Mouse (Mus musculus) forebrain, embryonic 10.5 days (tissue): ENCODE measurements around the gene Zgpat. TPM values are rescaled to one million over a fixed set of nuclear protein-coding genes. Genes with fewer than 3 reads are reported as not detected.

Experiments used
- DNase-seq: peaks from one replicate; pipeline ENCODE4 v3.0.0-alpha.2; 2017; ENCODE audit warnings: low spot score; ENCODE audit errors: extremely low spot score
- H3K27ac ChIP-seq: fragments of 300-500 bp; sonication (generic); 2 replicates; pipeline ENCODE4 v1.5.1; 2016; ENCODE audit warnings: mild to moderate bottlenecking
- H3K27me3 ChIP-seq: fragments of 300-500 bp; sonication (generic); 2 replicates; pipeline ENCODE4 v1.6.1; 2016; ENCODE audit warnings: mild to moderate bottlenecking; ENCODE audit not compliant: poor library complexity, severe bottlenecking
- H3K36me3 ChIP-seq: fragments of 300-500 bp; sonication (generic); replicated peaks from 2 replicates; pipeline ENCODE4 v1.6.1; 2016; ENCODE audit warnings: mild to moderate bottlenecking, moderate library complexity
- H3K4me1 ChIP-seq: fragments of 300-500 bp; sonication (generic); 2 replicates; pipeline ENCODE4 v1.6.1; 2016
- H3K4me3 ChIP-seq: fragments of 300-500 bp; sonication (generic); 2 replicates; pipeline ENCODE4 v1.5.1; 2016; ENCODE audit warnings: mild to moderate bottlenecking, moderate library complexity
- H3K9me3 ChIP-seq: fragments of 300-500 bp; sonication (generic); 2 replicates; pipeline ENCODE4 v1.6.1; 2016; ENCODE audit warnings: mild to moderate bottlenecking, moderate library complexity
- WGBS: fragments of 180-500 bp; shearing (Covaris S2); methylation state at CpG from one replicate; pipeline ENCODE4 v1.1.7; 2016; 5-methylcytosine and 5-hydroxymethylcytosine counted together
- polyA plus RNA-seq: library from polyadenylated mRNA; unstranded; fragments of >200 nt; fragmentation: Nextera tagmentation; extraction: Ambion mirVana; gene quantifications from 2 replicates; pipeline ENCODE4 v1.2.1, GENCODE M21; 2016

Gene Zgpat
- polyA plus RNA-seq, 1 experiment from 2014 or later = 43.7 TPM

DNA sequence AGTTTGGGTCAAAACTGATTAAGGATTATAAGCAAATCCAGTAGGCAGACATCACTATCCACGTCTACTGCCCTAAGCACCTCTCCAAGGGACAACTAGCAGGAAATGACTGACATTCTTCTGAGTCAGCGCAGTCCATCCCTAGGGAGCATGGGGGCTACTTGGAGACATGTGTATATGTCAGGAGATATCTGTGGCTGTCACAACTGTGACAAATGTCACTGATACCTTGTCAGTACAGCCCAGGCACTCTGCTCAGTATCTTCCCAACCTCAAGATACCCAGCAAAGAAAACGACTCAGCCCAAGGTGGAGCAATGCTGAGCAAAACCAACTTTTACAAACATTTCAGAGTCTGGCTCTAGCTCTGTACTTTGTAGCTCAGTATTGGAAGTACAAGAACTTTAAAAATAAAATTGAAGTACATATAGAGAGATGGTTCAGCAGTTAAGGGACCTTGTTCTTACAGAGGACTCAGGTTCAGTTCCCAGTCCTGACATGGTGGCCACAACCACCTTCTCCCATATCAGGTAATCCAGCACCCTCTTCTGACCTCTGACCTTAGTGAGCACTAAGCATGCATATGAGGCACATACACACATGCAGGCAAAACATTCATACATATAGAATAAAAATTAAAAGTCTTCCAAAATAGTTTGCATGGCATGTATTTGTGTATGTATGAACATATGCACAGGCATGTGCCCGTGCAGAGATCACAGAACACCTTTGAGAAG is 56.3 kb downstream of the Zgpat start:
- H3K9me3 ChIP-seq = no peaks in the 10 kb centered on the region
- H3K4me3 ChIP-seq = no peak overlapping the region
- no peaks in the 10 kb centered on the region for H3K27me3 ChIP-seq
- no peak for DNase-seq
- H3K36me3 ChIP-seq = peaks cover 29% of the 10 kb centered on the region
- peaks cover 6% of the 10 kb centered on the region for H3K4me1 ChIP-seq
- no peak overlapping the region for H3K27ac ChIP-seq
- WGBS = 84% methylated on average over 4 of the region's 4 CpGs

DNA sequence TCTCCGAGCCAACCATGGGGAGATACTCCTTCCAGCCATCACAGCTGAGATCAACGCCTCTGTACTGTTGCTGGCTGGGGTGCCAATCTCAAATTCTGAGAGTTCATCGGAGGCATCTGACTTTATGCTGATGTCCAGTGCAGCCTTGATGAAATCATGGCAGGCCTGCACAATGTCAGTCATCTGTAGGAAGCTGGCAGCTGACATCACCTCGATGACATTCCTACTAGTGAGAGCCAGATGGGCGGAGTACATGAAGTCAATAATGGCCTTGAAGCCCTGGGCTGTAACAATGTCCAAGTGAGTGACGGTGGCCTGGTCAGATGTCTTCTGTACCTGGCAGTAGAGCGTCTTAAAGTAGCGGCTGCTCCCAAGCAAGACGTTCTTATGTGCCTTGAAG is 59.1 kb downstream of the Zgpat start:
- Histone ChIP-seq H3K4me3 (no peak overlapping the region), H3K36me3 (peaks cover 29% of the 10 kb centered on the region), H3K9me3 (no peaks in the 10 kb centered on the region), H3K27me3 (no peaks in the 10 kb centered on the region), H3K4me1 (peaks cover 3% of the 10 kb centered on the region), H3K27ac (no peak overlapping the region)
- no peak for DNase-seq
- 96% methylated on average over 9 of the region's 9 CpGs for WGBS

Other genes with a start within 250 kb of the Zgpat start
- gene Kcnq2, start 229.6 kb upstream of the Zgpat start, polyA plus RNA-seq = 2.9 and 3.8 TPM in 2 replicates
- gene Eef1a2, start 207.9 kb upstream of the Zgpat start, polyA plus RNA-seq = 0.07 and 0.15 TPM in 2 replicates
- 387 and 397 TPM in 2 replicates for gene Ppdpf, start 177.7 kb upstream of the Zgpat start, polyA plus RNA-seq
- not detected in 2 replicates for gene Ptk6, start 162.1 kb upstream of the Zgpat start, polyA plus RNA-seq
- 0.12 and 0.15 TPM in 2 replicates for gene Srms, start 151.7 kb upstream of the Zgpat start, polyA plus RNA-seq
- 0.47 and 0.68 TPM in 2 replicates for gene Fndc11, start 144.9 kb upstream of the Zgpat start, polyA plus RNA-seq
- gene Helz2, start 122.9 kb upstream of the Zgpat start, polyA plus RNA-seq = 0.69 and 0.77 TPM in 2 replicates
- gene Gmeb2, start 76.9 kb upstream of the Zgpat start, polyA plus RNA-seq = 20.7 and 21.6 TPM in 2 replicates
- 56.4 and 76.0 TPM in 2 replicates for gene Stmn3, start 50.4 kb upstream of the Zgpat start, polyA plus RNA-seq
- gene Rtel1, start 45.2 kb upstream of the Zgpat start, polyA plus RNA-seq = 81.3 and 83.6 TPM in 2 replicates
- 80.0 and 84.5 TPM in 2 replicates for gene Arfrp1, start 476 bp downstream of the Zgpat start, polyA plus RNA-seq
- gene Lime1, start 15.2 kb downstream of the Zgpat start, polyA plus RNA-seq = 29.8 TPM in 2 replicates
- 17.5 and 18.3 TPM in 2 replicates for gene Zbtb46, start 94.5 kb downstream of the Zgpat start, polyA plus RNA-seq
- gene Abhd16b, start 128.3 kb downstream of the Zgpat start, polyA plus RNA-seq = 0.25 TPM in 1 of 2 replicates, not detected in the other
- gene Tpd52l2, start 132.2 kb downstream of the Zgpat start, polyA plus RNA-seq = 151 and 158 TPM in 2 replicates
- gene Dnajc5, start 155.6 kb downstream of the Zgpat start, polyA plus RNA-seq = 92.3 and 92.4 TPM in 2 replicates
- 40.7 and 41.3 TPM in 2 replicates for gene Uckl1, start 220.0 kb downstream of the Zgpat start, polyA plus RNA-seq
- gene Prpf6, start 226.9 kb downstream of the Zgpat start, polyA plus RNA-seq = 78.5 and 86.9 TPM in 2 replicates
- 42.2 and 44.0 TPM in 2 replicates for gene Zfp512b, start 227.9 kb downstream of the Zgpat start, polyA plus RNA-seq
- 31.0 and 31.6 TPM in 2 replicates for gene Samd10, start 234.3 kb downstream of the Zgpat start, polyA plus RNA-seq